Mouse (Mus musculus): ENCODE data around the gene Rsad2.
"Not testable (repeated sequence)": the region's sequence is repeated elsewhere in the genome, so short reads cannot be mapped to it uniquely, and the experiment has no call there.

The Rsad2 gene

GRCm38 (mm10) chr12:26456028-26456698 lies at the start of gene Rsad2:
Gene Rsad2, minus strand, starts transcription at chr12:26456452.
- DNase-seq (ENCODE audit: low read depth) = peak; percentile 57

- DNase-seq (ENCODE audit: low read depth) = no peak
These were observed 44.8 kb upstream of the Rsad2 start for GRCm38 (mm10) chr12:26501042-26501441.

- peak; percentile 21 for DNase-seq (ENCODE audit: low read depth)
These were observed 33.7 kb upstream of the Rsad2 start for GRCm38 (mm10) chr12:26489942-26490341.

- no peak for DNase-seq (ENCODE audit: low read depth)
These were observed 32.5 kb upstream of the Rsad2 start for GRCm38 (mm10) chr12:26488617-26489274.

- peak; percentile 43 for DNase-seq (ENCODE audit: low read depth)
These were observed 31.8 kb upstream of the Rsad2 start for GRCm38 (mm10) chr12:26487874-26488616.

GRCm38 (mm10) chr12:26485738-26486580 lies 29.7 kb upstream of the Rsad2 start:
- not testable (repeated sequence) for DNase-seq (ENCODE audit: low read depth)

- DNase-seq (ENCODE audit: low read depth) = peak; percentile 76
These were observed 22.1 kb upstream of the Rsad2 start for GRCm38 (mm10) chr12:26478196-26479004.

- DNase-seq (ENCODE audit: low read depth) = no peak
These were observed 20.9 kb upstream of the Rsad2 start for GRCm38 (mm10) chr12:26477198-26477597.

- no peak for DNase-seq (ENCODE audit: low read depth)
These were observed 17.5 kb upstream of the Rsad2 start for GRCm38 (mm10) chr12:26473746-26474145.

- DNase-seq (ENCODE audit: low read depth) = no peak
These were observed 16.7 kb upstream of the Rsad2 start for GRCm38 (mm10) chr12:26472770-26473481.

GRCm38 (mm10) chr12:26471376-26471775 lies 15.1 kb upstream of the Rsad2 start:
- no peak for DNase-seq (ENCODE audit: low read depth)

- peak; percentile 15 for DNase-seq (ENCODE audit: low read depth)
These were observed 13.8 kb upstream of the Rsad2 start for GRCm38 (mm10) chr12:26470042-26470409.

- peak; percentile 77 for DNase-seq (ENCODE audit: low read depth)
These were observed 13.1 kb upstream of the Rsad2 start, which contains the start of gene Cmpk2 for GRCm38 (mm10) chr12:26469098-26470041. Gene Cmpk2, plus strand, starts transcription at chr12:26469204.

GRCm38 (mm10) chr12:26465600-26465999 lies 9.3 kb upstream of the Rsad2 start:
- no peak for DNase-seq (ENCODE audit: low read depth)

- DNase-seq (ENCODE audit: low read depth) = peak; percentile 29
These were observed 3.8 kb upstream of the Rsad2 start for GRCm38 (mm10) chr12:26460091-26460490.

GRCm38 (mm10) chr12:26454682-26455081 lies 1.6 kb downstream of the Rsad2 start:
- DNase-seq (ENCODE audit: low read depth) = peak; percentile 27

GRCm38 (mm10) chr12:26452951-26453350 lies 3.3 kb downstream of the Rsad2 start:
- DNase-seq (ENCODE audit: low read depth) = no peak

GRCm38 (mm10) chr12:26451150-26451549 lies 5.1 kb downstream of the Rsad2 start:
- no peak for DNase-seq (ENCODE audit: low read depth)

- DNase-seq (ENCODE audit: low read depth) = no peak
These were observed 6.8 kb downstream of the Rsad2 start for GRCm38 (mm10) chr12:26449483-26449882.

Measured in NIH3T3 (cell line).